Mouse (Mus musculus) neural tube, embryonic 13.5 days (tissue): ENCODE data around the gene Zfp358. TPM values are rescaled to one million over a fixed set of nuclear protein-coding genes. Genes with fewer than 3 reads are reported as not detected.

ENCODE experiments used
- ATAC-seq: fragments of 200-750 bp; cut with Nextera tagmentation; 2 replicates; pipeline ENCODE4 v1.8.0; 2017; ENCODE audit warnings: low read depth, mild to moderate bottlenecking, moderate TSS enrichment, moderate library complexity
- H3K27ac ChIP-seq: fragments of 300-500 bp; sonication (generic); replicated peaks from 2 replicates; pipeline ENCODE4 v1.5.1; 2015; ENCODE audit warnings: moderate library complexity, mild to moderate bottlenecking, inconsistent platforms
- H3K27me3 ChIP-seq: fragments of 300-500 bp; sonication (generic); 2 replicates; pipeline ENCODE4 v1.6.1; 2015; ENCODE audit warnings: mild to moderate bottlenecking, inconsistent platforms
- H3K36me3 ChIP-seq: fragments of 300-500 bp; sonication (generic); 2 replicates; pipeline ENCODE4 v1.6.1; 2015; ENCODE audit warnings: mild to moderate bottlenecking, inconsistent platforms
- H3K4me1 ChIP-seq: fragments of 300-500 bp; sonication (generic); replicated peaks from 2 replicates; pipeline ENCODE4 v1.6.1; 2015; ENCODE audit warnings: inconsistent platforms
- H3K4me2 ChIP-seq: fragments of 300-500 bp; sonication (generic); 2 replicates; pipeline ENCODE4 v1.6.1; 2015; ENCODE audit warnings: inconsistent platforms, mild to moderate bottlenecking, moderate library complexity
- H3K4me3 ChIP-seq: fragments of 300-500 bp; sonication (generic); 2 replicates; pipeline ENCODE4 v1.5.1; 2015; ENCODE audit warnings: mild to moderate bottlenecking, inconsistent platforms
- H3K9ac ChIP-seq: fragments of 300-500 bp; sonication (generic); 2 replicates; pipeline ENCODE4 v1.6.1; 2015; ENCODE audit warnings: moderate library complexity, mild to moderate bottlenecking, inconsistent platforms
- H3K9me3 ChIP-seq: fragments of 300-500 bp; sonication (generic); 2 replicates; pipeline ENCODE4 v1.6.1; 2016; ENCODE audit warnings: inconsistent platforms
- WGBS: fragments of 180-500 bp; shearing (Covaris S2); methylation state at CpG from one replicate; pipeline ENCODE4 v1.1.7; 2015; 5-methylcytosine and 5-hydroxymethylcytosine counted together
- polyA plus RNA-seq: library from polyadenylated mRNA; unstranded; fragments of >200 nt; fragmentation: Nextera tagmentation; extraction: Ambion mirVana; gene quantifications from 2 replicates; pipeline ENCODE4 v1.2.1, GENCODE M21; 2015

Zfp358 gene
- polyA plus RNA-seq, 1 experiment from 2014 or later, result 76.4 TPM

- peaks cover 84% of the 10 kb centered on the region for H3K36me3 ChIP-seq
- H3K9me3 ChIP-seq, result no peaks in the 10 kb centered on the region
- H3K4me1 ChIP-seq, result no peaks in the 10 kb centered on the region
- no peak overlapping the region for H3K27ac ChIP-seq
- WGBS, result 96% methylated on average over 9 of the region's 9 CpGs
- H3K9ac ChIP-seq, result no peak overlapping the region
- H3K4me3 ChIP-seq, result no peak overlapping the region
- ATAC-seq, result no peak
- H3K4me2 ChIP-seq, result no peak overlapping the region
- H3K27me3 ChIP-seq, result no peaks in the 10 kb centered on the region
Observed at GRCm38 (mm10) chr8:3536940-3537339, 44.0 kb downstream of the Zfp358 start.

GRCm38 (mm10) chr8:3537666-3538065, 44.7 kb downstream of the Zfp358 start:
- H3K36me3 ChIP-seq, result peaks cover 83% of the 10 kb centered on the region
- no peak overlapping the region for H3K9ac ChIP-seq
- no peak overlapping the region for H3K4me3 ChIP-seq
- no peak for ATAC-seq
- no peak overlapping the region for H3K27ac ChIP-seq
- WGBS, result 96% methylated on average over 26 of the region's 26 CpGs
- H3K27me3 ChIP-seq, result no peaks in the 10 kb centered on the region
- no peak overlapping the region for H3K4me2 ChIP-seq
- no peaks in the 10 kb centered on the region for H3K4me1 ChIP-seq
- H3K9me3 ChIP-seq, result no peaks in the 10 kb centered on the region

- H3K27ac ChIP-seq, result no peak overlapping the region
- no peak overlapping the region for H3K9ac ChIP-seq
- no peak overlapping the region for H3K4me2 ChIP-seq
- H3K4me1 ChIP-seq, result no peaks in the 10 kb centered on the region
- H3K36me3 ChIP-seq, result peaks cover 89% of the 10 kb centered on the region
- H3K27me3 ChIP-seq, result no peaks in the 10 kb centered on the region
- no peak for ATAC-seq
- 86% methylated on average over 7 of the region's 7 CpGs for WGBS
- no peak overlapping the region for H3K4me3 ChIP-seq
- H3K9me3 ChIP-seq, result no peaks in the 10 kb centered on the region
Observed at GRCm38 (mm10) chr8:3539146-3539545, 46.2 kb downstream of the Zfp358 start.

GRCm38 (mm10) chr8:3540076-3540475, 47.1 kb downstream of the Zfp358 start:
- H3K27ac ChIP-seq, result no peak overlapping the region
- WGBS, result 94% methylated on average over 4 of the region's 4 CpGs
- no peaks in the 10 kb centered on the region for H3K9me3 ChIP-seq
- peaks cover 98% of the 10 kb centered on the region for H3K36me3 ChIP-seq
- no peaks in the 10 kb centered on the region for H3K27me3 ChIP-seq
- H3K9ac ChIP-seq, result no peak overlapping the region
- H3K4me2 ChIP-seq, result no peak overlapping the region
- H3K4me1 ChIP-seq, result no peaks in the 10 kb centered on the region
- no peak for ATAC-seq
- H3K4me3 ChIP-seq, result no peak overlapping the region

- Histone ChIP-seq H3K9me3 (no peaks in the 10 kb centered on the region), H3K27me3 (no peaks in the 10 kb centered on the region), H3K4me1 (no peaks in the 10 kb centered on the region), H3K4me2 (no peak overlapping the region), H3K27ac (no peak overlapping the region), H3K36me3 (peaks cover 47% of the 10 kb centered on the region), H3K4me3 (no peak overlapping the region), H3K9ac (no peak overlapping the region)
- no peak for ATAC-seq
- WGBS, result 89% methylated on average over 2 of the region's 2 CpGs
Observed at GRCm38 (mm10) chr8:3546511-3546910, 53.6 kb downstream of the Zfp358 start.

Other genes with a start within 250 kb of the Zfp358 start
- gene Insr, start 213.5 kb upstream of the Zfp358 start, polyA plus RNA-seq, result 52.0 and 53.5 TPM in 2 replicates
- not detected in 2 replicates for gene A430078G23Rik, start 139.7 kb upstream of the Zfp358 start, polyA plus RNA-seq
- 9.2 and 11.0 TPM in 2 replicates for gene Arhgef18, start 100.1 kb upstream of the Zfp358 start, polyA plus RNA-seq
- 3.1 and 3.2 TPM in 2 replicates for gene Pex11g, start 25.5 kb upstream of the Zfp358 start, polyA plus RNA-seq
- 0.17 TPM in 1 of 2 replicates, not detected in the other for gene Tex45, start 22.3 kb upstream of the Zfp358 start, polyA plus RNA-seq
- gene Mcoln1, start 7.3 kb downstream of the Zfp358 start, polyA plus RNA-seq, result 88.6 and 91.9 TPM in 2 replicates
- 35.7 and 36.7 TPM in 2 replicates for gene Pnpla6, start 22.2 kb downstream of the Zfp358 start, polyA plus RNA-seq
- 0.50 and 0.77 TPM in 2 replicates for gene C330021F23Rik, start 74.9 kb downstream of the Zfp358 start, polyA plus RNA-seq
- gene Camsap3, start 94.2 kb downstream of the Zfp358 start, polyA plus RNA-seq, result 34.0 and 38.9 TPM in 2 replicates
- 52.8 and 54.7 TPM in 2 replicates for gene Xab2, start 128.2 kb downstream of the Zfp358 start, polyA plus RNA-seq
- 111 and 122 TPM in 2 replicates for gene Pet100, start 128.4 kb downstream of the Zfp358 start, polyA plus RNA-seq
- gene Pcp2, start 132.4 kb downstream of the Zfp358 start, polyA plus RNA-seq, result 0.58 TPM in 1 of 2 replicates, not detected in the other
- 29.4 and 29.9 TPM in 2 replicates for gene Stxbp2, start 137.8 kb downstream of the Zfp358 start, polyA plus RNA-seq
- gene Retn, start 162.6 kb downstream of the Zfp358 start, polyA plus RNA-seq, result 0.22 and 0.59 TPM in 2 replicates
- 0.25 TPM in 1 of 2 replicates, not detected in the other for gene Mcemp1, start 172.6 kb downstream of the Zfp358 start, polyA plus RNA-seq
- 12.7 and 17.8 TPM in 2 replicates for gene Fcor, start 179.2 kb downstream of the Zfp358 start, polyA plus RNA-seq
- gene Trappc5, start 183.2 kb downstream of the Zfp358 start, polyA plus RNA-seq, result 52.9 and 53.3 TPM in 2 replicates
- gene Fcer2a, start 201.0 kb downstream of the Zfp358 start, polyA plus RNA-seq, result 0.20 and 0.39 TPM in 2 replicates
- not detected in 2 replicates for gene Clec4g, start 227.5 kb downstream of the Zfp358 start, polyA plus RNA-seq